Mouse (Mus musculus) embryonic facial prominence, embryonic 12.5 days (tissue): Measurements from ENCODE around the gene Olfr92. TPM values are rescaled to one million over a fixed set of nuclear protein-coding genes. Genes with fewer than 3 reads are reported as not detected.

Experiments used
- polyA plus RNA-seq: library from polyadenylated mRNA; unstranded; fragments of >200 nt; fragmentation: Nextera tagmentation; extraction: Ambion mirVana; gene quantifications from 2 replicates; pipeline ENCODE4 v1.2.1, GENCODE M21; 2016

Gene Olfr92
- polyA plus RNA-seq, 1 experiment from 2014 or later, result not detected

Other genes starting within 250 kb of the Olfr92 start
- not detected in 2 replicates for gene Trim40, start 230.0 kb downstream of the Olfr92 start, polyA plus RNA-seq
- not detected in 2 replicates for gene Trim31, start 222.0 kb downstream of the Olfr92 start, polyA plus RNA-seq
- 0.23 and 0.41 TPM in 2 replicates for gene Rnf39, start 177.2 kb downstream of the Olfr92 start, polyA plus RNA-seq
- 111 and 122 TPM in 2 replicates for gene Ppp1r11, start 168.3 kb downstream of the Olfr92 start, polyA plus RNA-seq
- 98.7 and 112 TPM in 2 replicates for gene Znrd1, start 161.5 kb downstream of the Olfr92 start, polyA plus RNA-seq
- gene Znrd1as, start 161.5 kb downstream of the Olfr92 start, polyA plus RNA-seq, result 4.8 and 6.5 TPM in 2 replicates
- gene 2410137M14Rik, start 138.9 kb downstream of the Olfr92 start, polyA plus RNA-seq, result not detected in 2 replicates
- gene H2-M5, start 130.6 kb downstream of the Olfr92 start, polyA plus RNA-seq, result 1.2 and 1.3 TPM in 2 replicates
- 151 and 169 TPM in 2 replicates for gene Zfp57, start 118.9 kb downstream of the Olfr92 start, polyA plus RNA-seq
- gene Mog, start 96.7 kb downstream of the Olfr92 start, polyA plus RNA-seq, result 0.38 and 0.70 TPM in 2 replicates
- gene Gabbr1, start 74.1 kb downstream of the Olfr92 start, polyA plus RNA-seq, result 19.8 and 20.5 TPM in 2 replicates
- gene Olfr90, start 31.6 kb downstream of the Olfr92 start, polyA plus RNA-seq, result not detected in 2 replicates
- 0.08 TPM in 1 of 2 replicates, not detected in the other for gene Olfr91, start 21.8 kb downstream of the Olfr92 start, polyA plus RNA-seq
- not detected in 2 replicates for gene Olfr93, start 41.4 kb upstream of the Olfr92 start, polyA plus RNA-seq
- 0.18 TPM in 1 of 2 replicates, not detected in the other for gene Ubd, start 73.8 kb upstream of the Olfr92 start, polyA plus RNA-seq
- 0.17 TPM in 1 of 2 replicates, not detected in the other for gene Olfr94, start 80.9 kb upstream of the Olfr92 start, polyA plus RNA-seq
- gene Olfr95, start 93.0 kb upstream of the Olfr92 start, polyA plus RNA-seq, result not detected in 2 replicates
- gene Olfr96, start 100.1 kb upstream of the Olfr92 start, polyA plus RNA-seq, result not detected in 2 replicates
- not detected in 2 replicates for gene Olfr97, start 117.2 kb upstream of the Olfr92 start, polyA plus RNA-seq
- gene Olfr98, start 143.7 kb upstream of the Olfr92 start, polyA plus RNA-seq, result not detected in 2 replicates
- 1.4 and 1.5 TPM in 2 replicates for gene H2-M3, start 150.1 kb upstream of the Olfr92 start, polyA plus RNA-seq
- gene Olfr99, start 163.4 kb upstream of the Olfr92 start, polyA plus RNA-seq, result not detected in 2 replicates
- gene Olfr101, start 184.2 kb upstream of the Olfr92 start, polyA plus RNA-seq, result not detected in 2 replicates
- not detected in 2 replicates for gene Olfr102, start 197.0 kb upstream of the Olfr92 start, polyA plus RNA-seq
- gene Olfr103, start 219.6 kb upstream of the Olfr92 start, polyA plus RNA-seq, result not detected in 2 replicates
- not detected in 2 replicates for gene Olfr104-ps, start 239.5 kb upstream of the Olfr92 start, polyA plus RNA-seq